Mouse (Mus musculus) heart, postnatal 0 days (tissue): ENCODE measurements at regions not wholly inside any gene's neighbourhood (a gene's known extent, or its start where the extent isn't known, plus 50 kb on each side); places are given as distances from the start of the nearest gene placed in this dataset.
A peak's percentile ranks its signal among the peaks of the same experiment; 100 is the strongest.

Experiments
- ATAC-seq: fragments of 200-750 bp; cut with Nextera tagmentation; 2 replicates; pipeline ENCODE4 v1.8.0; 2017; ENCODE audit warnings: low read depth, moderate number of reproducible peaks, moderate library complexity; ENCODE audit not compliant: insufficient read depth
- DNase-seq: peaks from one replicate; pipeline ENCODE4 v3.0.0-alpha.2; 2016; ENCODE audit warnings: low spot score
- H3K27ac ChIP-seq: fragments of 300-500 bp; sonication (generic); 2 replicates; pipeline ENCODE4 v1.5.1; 2014; ENCODE audit warnings: low read depth, mild to moderate bottlenecking
- H3K27me3 ChIP-seq: fragments of 300-500 bp; sonication (generic); 2 replicates; pipeline ENCODE4 v1.6.1; 2014; ENCODE audit warnings: low read length, mixed read lengths; ENCODE audit not compliant: control insufficient read depth, insufficient read depth
- H3K36me3 ChIP-seq: fragments of 300-500 bp; sonication (generic); replicated peaks from 2 replicates; pipeline ENCODE4 v1.6.1; 2014; ENCODE audit warnings: low read length, mixed read lengths; ENCODE audit not compliant: control insufficient read depth, insufficient read depth
- H3K4me1 ChIP-seq: fragments of 300-500 bp; sonication (generic); 2 replicates; pipeline ENCODE4 v1.6.1; 2014; ENCODE audit warnings: antibody characterized with exemption; ENCODE audit not compliant: control insufficient read depth, insufficient read depth
- H3K4me2 ChIP-seq: fragments of 300-500 bp; sonication (generic); 2 replicates; pipeline ENCODE4 v1.6.1; 2014; ENCODE audit warnings: low read depth, mild to moderate bottlenecking, low read length, moderate library complexity
- H3K4me3 ChIP-seq: fragments of 300-500 bp; sonication (generic); 2 replicates; pipeline ENCODE4 v1.5.1; 2014; ENCODE audit warnings: low read depth, low read length
- H3K9ac ChIP-seq: fragments of 300-500 bp; sonication (generic); replicated peaks from 2 replicates; pipeline ENCODE4 v1.6.1; 2014; ENCODE audit warnings: low read depth, low read length, mixed read lengths
- H3K9me3 ChIP-seq: fragments of 300-500 bp; sonication (generic); replicated peaks from 2 replicates; pipeline ENCODE4 v1.6.1; 2016; ENCODE audit warnings: low read length; ENCODE audit not compliant: control insufficient read depth
- CTCF ChIP-seq: IDR thresholded peaks from 2 replicates; pipeline ENCODE4 v1.5.1; 2016; ENCODE audit warnings: antibody characterized with exemption, control low read depth, low read depth
- EP300 ChIP-seq: IDR thresholded peaks from 2 replicates; pipeline ENCODE4 v1.6.1; 2016; ENCODE audit warnings: antibody characterized with exemption, low read depth
- WGBS: fragments of 180-500 bp; shearing (Covaris S2); extraction: QIAGEN DNeasy Blood & Tissue Kit; methylation state at CpG from one replicate; pipeline ENCODE4 v1.1.7; 2014; 5-methylcytosine and 5-hydroxymethylcytosine counted together

DNA sequence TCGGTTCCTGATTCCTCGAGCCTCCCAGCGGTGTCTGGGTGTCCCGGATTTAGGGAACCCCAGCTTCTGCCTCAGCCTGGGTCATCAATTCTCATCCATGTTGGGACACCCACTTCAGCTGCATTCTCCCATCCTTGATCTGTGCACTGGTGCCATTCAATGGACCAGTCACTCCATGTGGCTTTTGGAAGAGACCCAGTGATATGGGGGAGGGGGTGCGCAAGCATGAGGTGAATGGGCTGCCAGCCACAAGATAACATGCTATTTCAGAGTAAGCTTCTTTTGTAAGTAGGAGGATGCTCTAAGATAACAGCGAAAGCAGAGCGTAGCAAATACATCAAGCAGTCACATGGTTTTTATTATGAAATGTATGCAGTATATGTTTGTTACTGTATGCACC, 963.1 kb downstream of the 4930447A16Rik start:
- no peaks in the 10 kb centered on the region for H3K36me3 ChIP-seq
- H3K27ac ChIP-seq: no peak overlapping the region
- H3K4me2 ChIP-seq: no peak overlapping the region
- peaks cover 58% of the 10 kb centered on the region for H3K4me1 ChIP-seq
- H3K9me3 ChIP-seq: no peaks in the 10 kb centered on the region
- H3K9ac ChIP-seq: no peak overlapping the region
- 51% methylated on average over 7 of the region's 7 CpGs for WGBS
- ATAC-seq: no peak
- TF ChIP-seq EP300: no peak
- TF ChIP-seq CTCF: no peak
- no peak for DNase-seq
- no peak overlapping the region for H3K4me3 ChIP-seq
- no peaks in the 10 kb centered on the region for H3K27me3 ChIP-seq

DNA sequence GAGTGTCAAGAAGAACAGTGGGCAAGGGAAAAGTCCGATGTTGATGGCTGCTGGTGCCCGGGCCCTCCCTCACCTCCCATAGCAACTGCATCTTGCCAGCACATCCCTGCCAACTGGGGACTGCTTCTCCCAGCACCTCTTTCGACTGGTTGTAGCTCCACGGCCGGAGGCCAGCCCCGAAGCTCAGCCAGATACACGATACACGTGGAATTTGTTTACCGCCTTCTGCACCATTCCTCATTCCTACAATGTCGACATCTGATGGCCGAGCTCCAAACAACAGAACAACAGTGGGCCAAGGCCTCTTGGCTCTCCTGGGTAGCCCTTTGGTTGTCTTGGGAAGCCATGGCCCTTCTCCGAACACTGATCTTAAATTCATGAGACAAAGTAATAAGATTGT, 965.1 kb downstream of the 4930447A16Rik start:
- Histone ChIP-seq H3K4me1 (peaks cover 42% of the 10 kb centered on the region), H3K9ac (no peak overlapping the region), H3K27me3 (no peaks in the 10 kb centered on the region), H3K36me3 (no peaks in the 10 kb centered on the region), H3K27ac (no peak overlapping the region), H3K4me2 (no peak overlapping the region), H3K4me3 (no peak overlapping the region), H3K9me3 (no peaks in the 10 kb centered on the region)
- no peak for DNase-seq
- TF ChIP-seq CTCF: no peak
- no peak for TF ChIP-seq EP300
- 71% methylated on average over 12 of the region's 12 CpGs for WGBS
- no peak for ATAC-seq

DNA sequence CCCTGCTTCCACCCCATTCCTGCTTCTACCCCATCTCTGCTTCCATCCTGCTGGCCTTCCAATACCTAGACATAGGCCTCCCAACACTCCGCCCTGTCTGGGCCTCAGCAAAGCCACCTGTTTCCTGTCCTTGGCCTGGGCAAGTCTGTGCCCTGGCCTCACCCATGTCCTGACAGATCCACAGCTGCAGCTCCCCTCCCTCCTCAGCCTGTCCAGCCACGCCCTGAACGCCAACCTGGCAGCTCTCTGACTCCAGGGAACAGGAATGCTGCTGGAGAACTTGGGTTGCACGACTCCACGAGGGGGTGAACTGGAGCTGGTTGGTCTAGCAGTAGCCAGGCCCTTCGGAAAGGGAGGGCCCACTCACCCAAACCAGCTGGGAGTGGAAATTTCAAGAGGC, 966.1 kb downstream of the 4930447A16Rik start:
- peak; percentile 87 for ATAC-seq
- H3K27me3 ChIP-seq: no peaks in the 10 kb centered on the region
- peak; percentile 67 for DNase-seq

DNA sequence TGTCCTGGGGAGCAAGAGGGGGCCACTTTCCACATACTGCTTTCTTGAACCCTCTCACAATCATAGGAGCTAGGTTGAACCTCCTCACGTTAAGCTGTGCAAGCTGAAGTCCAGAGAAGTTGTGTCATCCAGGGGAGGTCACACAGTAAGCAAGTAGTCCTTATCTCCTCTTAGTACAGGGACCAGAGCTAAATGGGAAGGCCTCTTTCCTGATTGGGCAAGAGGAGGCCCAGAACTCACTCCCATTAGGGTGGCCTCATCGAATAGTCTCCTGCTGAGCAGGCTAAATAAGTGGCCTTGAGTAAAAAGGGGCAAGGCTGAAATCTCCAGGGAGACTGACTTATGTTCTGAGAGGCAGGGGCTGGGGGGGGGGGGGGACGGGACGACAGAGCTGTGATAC, 966.5 kb downstream of the 4930447A16Rik start:
- 32% methylated on average over 2 of the region's 4 CpGs for WGBS
- no peak for ATAC-seq
- no peak for DNase-seq
- Histone ChIP-seq H3K9me3 (no peaks in the 10 kb centered on the region), H3K27ac (0 out of 2 replicates have a peak overlapping the region, but pooled peaks have one; percentile 0), H3K27me3 (no peaks in the 10 kb centered on the region), H3K4me3 (no peak overlapping the region), H3K4me2 (no peak overlapping the region), H3K36me3 (no peaks in the 10 kb centered on the region), H3K4me1 (peaks cover 36% of the 10 kb centered on the region), H3K9ac (no peak overlapping the region)
- TF ChIP-seq CTCF (no peak), EP300 (no peak)

More for the DNA sequence above, 966.1 kb downstream of the 4930447A16Rik start:
- 33% methylated on average over 6 of the region's 6 CpGs for WGBS
- H3K36me3 ChIP-seq: no peaks in the 10 kb centered on the region
- H3K4me2 ChIP-seq: no peak overlapping the region
- H3K4me3 ChIP-seq: no peak overlapping the region
- TF ChIP-seq CTCF (peak; percentile 35; the same call in 1 of the 2 replicates), EP300 (no peak)
- H3K27ac ChIP-seq: 0 out of 2 replicates have a peak overlapping the region, but pooled peaks have one; percentile 0
- H3K4me1 ChIP-seq: peaks cover 36% of the 10 kb centered on the region
- H3K9ac ChIP-seq: no peak overlapping the region
- no peaks in the 10 kb centered on the region for H3K9me3 ChIP-seq

DNA sequence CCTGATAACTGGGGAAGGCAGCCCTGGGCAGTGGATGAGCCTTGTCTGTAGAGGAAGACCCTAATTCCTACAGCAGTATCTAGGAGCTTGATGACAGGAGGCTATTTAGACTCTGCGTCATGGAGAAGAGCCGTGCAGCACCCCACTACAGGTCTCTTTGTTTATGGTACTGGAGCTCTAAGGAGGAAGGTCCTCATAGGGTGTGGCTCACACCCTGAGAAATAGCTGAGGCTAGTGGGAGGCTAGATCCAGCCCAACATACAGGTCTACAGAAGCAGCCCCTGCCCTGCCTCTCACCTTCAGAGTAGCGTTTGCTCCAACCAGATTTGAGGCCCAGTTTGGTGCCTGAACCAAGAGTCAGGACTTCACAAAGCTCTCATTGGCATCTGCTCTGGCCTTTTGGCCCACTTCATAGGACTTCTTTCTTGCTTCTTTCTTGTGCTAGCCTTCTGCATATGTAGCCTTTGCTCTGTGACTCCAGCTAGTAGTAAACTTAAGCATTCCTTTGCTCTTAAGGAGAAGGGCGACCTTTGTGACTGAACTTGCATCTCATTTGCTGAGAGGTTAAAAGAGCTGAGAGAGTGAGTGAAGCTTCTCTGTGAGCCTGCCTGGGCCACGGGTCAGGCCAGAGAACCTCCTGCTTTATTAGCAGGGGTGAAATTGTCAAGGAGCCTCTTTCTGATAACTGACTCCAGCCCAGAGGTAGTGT, 967.2 kb downstream of the 4930447A16Rik start:
- Histone ChIP-seq H3K4me1 (peaks cover 35% of the 10 kb centered on the region), H3K4me2 (no peak overlapping the region), H3K4me3 (no peak overlapping the region), H3K27me3 (no peaks in the 10 kb centered on the region), H3K9me3 (no peaks in the 10 kb centered on the region), H3K9ac (no peak overlapping the region), H3K27ac (no peak overlapping the region), H3K36me3 (no peaks in the 10 kb centered on the region)
- DNase-seq (no peak), ATAC-seq (no peak)
- 77% methylated on average over 5 of the region's 5 CpGs for WGBS
- no peak for TF ChIP-seq EP300
- no peak for TF ChIP-seq CTCF

DNA sequence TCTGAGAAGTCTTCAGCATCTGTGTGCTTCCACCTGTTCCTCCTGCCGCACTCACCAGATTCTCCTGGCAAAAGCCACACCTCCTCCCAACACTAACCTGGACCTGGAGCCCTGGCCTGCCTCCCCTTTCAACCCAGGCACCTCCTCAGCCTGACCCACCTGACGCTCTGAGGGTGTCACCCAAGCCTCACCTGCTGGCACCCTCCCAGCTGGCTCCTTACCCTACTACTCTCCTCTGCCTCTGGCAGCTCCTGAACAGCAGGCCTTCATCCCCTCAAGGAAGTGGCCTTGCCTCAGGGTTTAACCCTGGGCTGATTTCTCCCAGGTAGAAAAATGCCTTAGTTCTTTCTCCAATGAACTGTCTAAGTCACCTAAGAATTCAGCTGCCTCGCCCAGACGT, 973.5 kb downstream of the 4930447A16Rik start:
- DNase-seq (no peak), ATAC-seq (no peak)
- Histone ChIP-seq H3K9me3 (no peaks in the 10 kb centered on the region), H3K27me3 (no peaks in the 10 kb centered on the region), H3K4me2 (no peak overlapping the region), H3K4me1 (peaks cover 8% of the 10 kb centered on the region; the same call in 1 of the 2 replicates), H3K4me3 (no peak overlapping the region), H3K9ac (no peak overlapping the region), H3K36me3 (no peaks in the 10 kb centered on the region), H3K27ac (no peak overlapping the region)
- 84% methylated on average over 4 of the region's 4 CpGs for WGBS
- no peak for TF ChIP-seq EP300
- no peak for TF ChIP-seq CTCF
